ENCODE assay signal across 22 mouse cellular contexts in genomic region chr13:76128799-76129198, GRCm38 (mm10). TPM values are rescaled to one million over a fixed set of nuclear protein-coding genes. Genes with fewer than 3 reads are reported as not detected.
DNase-seq lines count a peak whose midpoint lies in the region; ATAC-seq and TF ChIP-seq lines count a peak whose summit lies in the region.
"Had no signal": no experiment of that assay in that cellular context is flagged by ENCODE, and none has a peak within 500 bp of the region (broad histone marks: within the 10 kb centered on the region; RNA-seq: fewer than 3 reads in every experiment).

No protein-coding gene starts in this region.

- TF ChIP-seq RAD21 in MEL (IDR thresholded peaks at IDR 0.05; ENCODE audit: low read depth, low read length), result no peak

- TF ChIP-seq POLR2A in MEL (IDR thresholded peaks at IDR 0.05; ENCODE audit: control insufficient read depth in 1 of 2, insufficient read depth in 1 of 2, low read depth in 1 of 2, low read length in 2 of 2, poor library complexity in 1 of 2), result no peak

- no peak for TF ChIP-seq EP300 in MEL (IDR thresholded peaks at IDR 0.05; ENCODE audit: low read depth in 1 of 2, low read length in 2 of 2)

- no peak for ATAC-seq in hindbrain, embryonic 12.5 days (ENCODE audit: low FRiP score)
- ATAC-seq: forebrain, embryonic 14.5 days; hindbrain, embryonic 16.5 days had no signal

- H3K9ac ChIP-seq in MEL (ENCODE audit: control insufficient read depth, low read depth, low read length, poor library complexity, severe bottlenecking), result no peak overlapping the region
- no peak overlapping the region for H3K9ac ChIP-seq in hindbrain, embryonic 12.5 days
- H3K9ac ChIP-seq: embryonic facial prominence, embryonic 15.5 days; heart, embryonic 15.5 days had no signal

- DNase-seq in CD4-positive helper T cell, adult 2 months (ENCODE audit: low read depth, low spot score), result peak; percentile 39
- peak; percentile 8 for DNase-seq in MEL (ENCODE audit: low read depth, low spot score)
- DNase-seq in induced T-regulatory cell, adult 2 months (ENCODE audit: low read depth), result peak; percentile 62
- DNase-seq in cerebellum, adult 11 months, result no peak
- DNase-seq in lung, postnatal 14 days, result no peak
- DNase-seq: adrenal gland, adult 8-10 months; cerebellum, adult 18-20 months; cerebellum, adult 9-11 months; embryo, embryonic 11 days; gastrocnemius, postnatal 10 days; heart, adult 2 months; heart, postnatal 14 days; kidney, adult 11 months had no signal

- no peaks in the 10 kb centered on the region for H3K9me3 ChIP-seq in MEL (replicated peaks; ENCODE audit: insufficient read depth, low read length)
- no peaks in the 10 kb centered on the region for H3K9me3 ChIP-seq in hindbrain, embryonic 12.5 days (replicated peaks)
- H3K9me3 ChIP-seq: embryonic facial prominence, embryonic 15.5 days; forebrain, embryonic 10.5 days; heart, embryonic 15.5 days had no signal

- no peak for TF ChIP-seq CTCF in MEL (IDR thresholded peaks at IDR 0.05 in 2 of 3, conservative IDR thresholded peaks at IDR 0.05 in 1 of 3; ENCODE audit: control insufficient read depth in 1 of 3, insufficient read depth in 1 of 3, low read depth in 2 of 3, low read length in 3 of 3, poor library complexity in 1 of 3, severe bottlenecking in 1 of 3)

- 91% methylated on average over 4 of the region's 4 CpGs for WGBS in hindbrain, embryonic 12.5 days

- H3K4me1 ChIP-seq in MEL (ENCODE audit: control insufficient read depth in 1 of 2, insufficient read depth in 2 of 2, low read length in 2 of 2), result no peaks in the 10 kb centered on the region
- no peaks in the 10 kb centered on the region for H3K4me1 ChIP-seq in hindbrain, embryonic 12.5 days
- H3K4me1 ChIP-seq: embryonic facial prominence, embryonic 15.5 days; forebrain, embryonic 10.5 days; heart, embryonic 15.5 days had no signal

- H3K27ac ChIP-seq in MEL (ENCODE audit: control insufficient read depth, low read depth, low read length), result no peak overlapping the region
- H3K27ac ChIP-seq in hindbrain, embryonic 12.5 days, result no peak overlapping the region
- H3K27ac ChIP-seq: embryonic facial prominence, embryonic 15.5 days; forebrain, embryonic 10.5 days; heart, adult 2 months; heart, embryonic 15.5 days had no signal

- no peaks in the 10 kb centered on the region for H3K79me2 ChIP-seq in MEL (ENCODE audit: control insufficient read depth, insufficient read depth, low read length, poor library complexity)

- H3K4me3 ChIP-seq in MEL (ENCODE audit: control insufficient read depth in 1 of 2, insufficient read depth in 1 of 2, low read depth in 2 of 2, low read length in 2 of 2), result no peak overlapping the region
- H3K4me3 ChIP-seq in hindbrain, embryonic 12.5 days, result no peak overlapping the region
- H3K4me3 ChIP-seq: embryonic facial prominence, embryonic 15.5 days; erythroblast, embryonic 14.5 days; forebrain, embryonic 10.5 days; heart, adult 2 months; heart, embryonic 15.5 days had no signal

- H3K27me3 ChIP-seq in MEL (ENCODE audit: control insufficient read depth in 1 of 2, insufficient read depth in 2 of 2, low read length in 2 of 2), result no peaks in the 10 kb centered on the region
- no peaks in the 10 kb centered on the region for H3K27me3 ChIP-seq in hindbrain, embryonic 12.5 days
- H3K27me3 ChIP-seq: CH12.LX; embryonic facial prominence, embryonic 15.5 days; heart, embryonic 15.5 days had no signal

- H3K36me3 ChIP-seq in MEL (ENCODE audit: control insufficient read depth in 1 of 2, insufficient read depth in 2 of 2, low read length in 2 of 2), result peaks cover 0 to 10% of the 10 kb centered on the region in 2 experiments; a peak in 2 of 4 replicates
- peaks cover 55% of the 10 kb centered on the region for H3K36me3 ChIP-seq in hindbrain, embryonic 12.5 days

- H3K4me2 ChIP-seq in hindbrain, embryonic 12.5 days (replicated peaks), result no peak overlapping the region
- H3K4me2 ChIP-seq: embryonic facial prominence, embryonic 15.5 days; heart, embryonic 11.5 days; heart, embryonic 15.5 days had no signal

TF ChIP-seq in MEL, 35 proteins besides CTCF, POLR2A, EP300 and RAD21:
- TF ChIP-seq MAZ (IDR thresholded peaks at IDR 0.05; ENCODE audit: low read depth, low read length), result no peak
- no peak for TF ChIP-seq USF1 (IDR thresholded peaks at IDR 0.05; ENCODE audit: low read depth, low read length)
- no peak for TF ChIP-seq MXI1 (IDR thresholded peaks at IDR 0.05; ENCODE audit: low read depth, low read length)
- no peak for TF ChIP-seq SMC3 (IDR thresholded peaks at IDR 0.05; ENCODE audit: low read depth, low read length)
- TF ChIP-seq POLR2AphosphoS2 (IDR thresholded peaks at IDR 0.05; ENCODE audit: low read length), result no peak
- TF ChIP-seq BHLHE40 (IDR thresholded peaks at IDR 0.05; ENCODE audit: borderline replicate concordance, low read depth, low read length), result no peak
- no peak for TF ChIP-seq KAT2A (conservative IDR thresholded peaks at IDR 0.05; ENCODE audit: low read depth, low read length)
- TF ChIP-seq ELF1 (IDR thresholded peaks at IDR 0.05; ENCODE audit: low read depth, low read length), result no peak
- TF ChIP-seq ZNF384 (IDR thresholded peaks at IDR 0.05; ENCODE audit: low read depth, low read length), result no peak
- no peak for TF ChIP-seq E2F4 (IDR thresholded peaks at IDR 0.05; ENCODE audit: borderline replicate concordance, low read depth, low read length)
- no peak for TF ChIP-seq ZC3H11A (IDR thresholded peaks at IDR 0.05; ENCODE audit: low read depth, low read length)
- TF ChIP-seq JUND (IDR thresholded peaks at IDR 0.05; ENCODE audit: low read depth, low read length), result no peak
- no peak for TF ChIP-seq CHD2 (IDR thresholded peaks at IDR 0.05; ENCODE audit: low read length)
- TF ChIP-seq MEF2A (IDR thresholded peaks at IDR 0.05; ENCODE audit: extremely low read depth, insufficient replicate concordance, low read depth, low read length, poor library complexity, severe bottlenecking), result no peak
- no peak for TF ChIP-seq UBTF (IDR thresholded peaks at IDR 0.05; ENCODE audit: borderline replicate concordance, insufficient read depth, low read depth, low read length)

RNA-seq across cellular contexts. Expression of gene Ttc37, which starts 30.3 kb away (rescaled TPM):
- total RNA-seq in MEL (2012; rRNA removed), result 20.3 and 22.2 TPM in 2 replicates
- polyA plus RNA-seq in MEL (2012; ENCODE audit: insufficient read depth in 1 of 2, insufficient read length in 2 of 2, low read depth in 1 of 2, low replicate concordance in 2 of 2, missing spikeins in 1 of 2), result 100 to 1,000 TPM in 1 of 2 experiments, 10 to 100 TPM in 1; 16.8 to 116 TPM
- 14.5 and 16.4 TPM in 2 replicates for polyA plus RNA-seq in hindbrain, embryonic 12.5 days (2016; fragmentation: Nextera tagmentation; extraction: Ambion mirVana)

RNA-seq across cellular contexts. Expression of gene Arsk, which starts 30.3 kb away (rescaled TPM):
- total RNA-seq in MEL (2012; rRNA removed), result 3.3 and 4.3 TPM in 2 replicates
- 1 to 10 TPM in 1 of 2 experiments, not detected in 1; 2.7 TPM for polyA plus RNA-seq in MEL (2012; ENCODE audit: insufficient read depth in 1 of 2, insufficient read length in 2 of 2, low read depth in 1 of 2, low replicate concordance in 2 of 2, missing spikeins in 1 of 2)
- polyA plus RNA-seq in hindbrain, embryonic 12.5 days (2016; fragmentation: Nextera tagmentation; extraction: Ambion mirVana), result 4.9 and 5.5 TPM in 2 replicates

Comparison
In these comparisons a context has a peak if more than half of its experiments do, and no peak if none do; other contexts are left out.
1. DNase-seq: peak in CD4-positive helper T cell, adult 2 months (single experiment), MEL (single experiment) and induced T-regulatory cell, adult 2 months (single experiment); none in cerebellum, adult 11 months (single experiment) and lung, postnatal 14 days (single experiment).